Mouse (Mus musculus): ENCODE data around the gene Fxyd3. TPM values are rescaled to one million over a fixed set of nuclear protein-coding genes. Genes with fewer than 3 reads are reported as not detected.

Fxyd3 gene
- polyA plus RNA-seq, 1 experiment from 2014 or later: 2.6 TPM

DNA sequence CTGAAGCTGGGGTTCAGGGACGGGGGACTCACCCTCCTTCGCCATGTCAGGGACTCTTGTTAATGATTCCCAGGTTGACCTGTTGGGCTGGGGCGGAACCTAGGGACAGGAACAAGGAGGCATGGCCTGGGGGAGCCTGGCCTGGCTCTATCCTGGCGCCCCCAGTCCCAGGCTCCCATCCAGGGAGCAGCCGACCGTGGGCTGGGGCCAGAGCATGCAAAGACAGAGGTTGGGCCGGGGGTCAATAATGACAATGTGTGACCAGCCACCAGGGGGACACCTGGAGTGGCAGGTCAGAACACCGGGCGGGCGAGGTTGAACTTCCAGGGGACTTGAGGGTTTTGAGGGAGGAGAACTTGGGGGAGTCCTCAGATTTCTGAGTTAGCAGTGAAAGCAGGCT is 38.1 kb upstream of the Fxyd3 start:
- 64% methylated on average over 10 of the region's 10 CpGs for WGBS
- Histone ChIP-seq H3K9ac (0 out of 2 replicates have a peak overlapping the region, but pooled peaks have one; percentile 25), H3K27ac (0 out of 2 replicates have a peak overlapping the region, but pooled peaks have one; percentile 61), H3K4me3 (no peak overlapping the region), H3K36me3 (no peaks in the 10 kb centered on the region), H3K4me1 (replicated peaks) (peaks cover 36% of the 10 kb centered on the region), H3K9me3 (replicated peaks) (no peaks in the 10 kb centered on the region), H3K27me3 (no peaks in the 10 kb centered on the region), H3K4me2 (peak overlapping the region; percentile 15; the same call in 1 of the 2 replicates)
- ATAC-seq (replicated peaks; ENCODE audit: insufficient number of reproducible peaks, insufficient read depth, low FRiP score, low read depth): no peak

DNA sequence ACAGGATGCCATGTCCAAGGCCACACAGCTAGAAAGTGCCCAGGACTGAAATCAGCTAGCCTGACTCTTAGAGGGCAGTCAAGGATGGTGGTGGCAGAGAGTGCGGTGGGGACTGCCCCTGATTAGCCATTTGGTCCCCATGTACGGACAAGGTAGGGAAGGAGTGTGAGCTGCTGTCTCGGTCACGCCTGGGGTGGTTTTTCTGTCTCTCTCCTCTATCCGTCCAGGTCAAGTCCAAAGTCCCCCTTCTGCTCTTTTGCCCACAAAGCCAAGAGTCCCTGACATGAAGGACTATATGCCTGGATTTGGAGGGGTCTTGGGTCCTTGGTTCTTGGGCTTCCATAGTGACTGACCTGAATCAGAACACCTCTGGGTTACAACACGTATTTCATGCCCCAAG is 37.3 kb upstream of the Fxyd3 start:
- Histone ChIP-seq H3K36me3 (no peaks in the 10 kb centered on the region), H3K9me3 (replicated peaks) (no peaks in the 10 kb centered on the region), H3K27me3 (no peaks in the 10 kb centered on the region), H3K9ac (no peak overlapping the region), H3K4me1 (replicated peaks) (peaks cover 43% of the 10 kb centered on the region), H3K4me3 (no peak overlapping the region), H3K4me2 (no peak overlapping the region), H3K27ac (no peak overlapping the region)
- WGBS: 81% methylated on average over 6 of the region's 6 CpGs
- ATAC-seq (replicated peaks; ENCODE audit: insufficient number of reproducible peaks, insufficient read depth, low FRiP score, low read depth): no peak

DNA sequence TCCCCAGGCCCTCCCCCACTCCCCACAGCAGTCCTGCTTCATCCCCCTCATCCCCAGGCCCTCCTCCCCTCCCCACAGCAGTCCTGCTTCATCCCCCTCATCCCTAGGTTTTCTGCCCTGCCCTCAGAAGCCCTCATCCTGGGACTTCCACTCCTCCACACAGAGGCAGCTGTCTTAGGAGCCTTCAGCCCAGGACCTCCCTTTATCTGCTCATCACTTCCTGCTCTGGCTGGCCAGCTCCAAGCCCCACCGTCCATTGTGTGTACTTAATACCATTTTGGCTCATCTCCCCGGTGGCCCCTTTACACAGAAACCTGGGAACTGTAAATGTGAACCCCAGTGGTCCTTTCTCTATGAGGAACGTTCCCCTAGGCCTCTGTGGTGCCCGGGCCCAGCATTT is 35.5 kb upstream of the Fxyd3 start:
- peaks cover 39% of the 10 kb centered on the region for H3K4me1 ChIP-seq (replicated peaks)
- no peak overlapping the region for H3K9ac ChIP-seq
- no peak overlapping the region for H3K4me3 ChIP-seq
- 42% methylated on average over 4 of the region's 4 CpGs for WGBS
- no peaks in the 10 kb centered on the region for H3K36me3 ChIP-seq
- H3K9me3 ChIP-seq (replicated peaks): no peaks in the 10 kb centered on the region
- H3K27ac ChIP-seq: peak overlapping the region; percentile 37; the same call in 1 of the 2 replicates
- no peak overlapping the region for H3K4me2 ChIP-seq
- no peak for ATAC-seq (replicated peaks; ENCODE audit: insufficient number of reproducible peaks, insufficient read depth, low FRiP score, low read depth)
- H3K27me3 ChIP-seq: no peaks in the 10 kb centered on the region

DNA sequence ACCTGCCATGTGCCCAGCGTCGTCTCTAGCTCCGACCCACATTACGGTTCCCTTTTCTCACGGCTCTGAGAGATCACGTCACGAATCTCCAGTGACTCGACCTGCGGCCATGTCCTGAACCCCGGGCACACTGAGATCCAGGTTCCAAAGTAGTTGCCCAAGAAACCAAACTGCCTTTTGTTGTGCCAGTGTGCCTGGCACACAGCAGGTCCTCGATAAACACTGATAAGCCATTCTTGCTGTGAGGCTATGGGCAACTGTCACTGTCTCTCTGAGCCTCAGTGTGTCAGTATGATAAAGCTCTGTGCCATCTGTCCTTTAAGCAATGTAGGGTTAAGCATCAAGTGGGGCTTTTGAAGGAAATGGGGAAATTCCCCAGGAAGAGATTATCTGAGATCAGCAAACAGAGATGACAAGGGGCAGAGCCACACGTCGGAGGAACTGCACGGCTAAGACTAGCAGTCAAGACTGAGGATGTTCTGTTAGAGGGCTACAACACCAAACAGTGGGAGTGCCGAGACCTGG is 34.4 kb upstream of the Fxyd3 start:
- ATAC-seq (replicated peaks; ENCODE audit: insufficient number of reproducible peaks, insufficient read depth, low FRiP score, low read depth): no peak
- Histone ChIP-seq H3K27ac (no peak overlapping the region), H3K4me2 (no peak overlapping the region), H3K27me3 (no peaks in the 10 kb centered on the region), H3K4me1 (replicated peaks) (peaks cover 32% of the 10 kb centered on the region), H3K36me3 (no peaks in the 10 kb centered on the region), H3K9ac (no peak overlapping the region), H3K4me3 (no peak overlapping the region), H3K9me3 (replicated peaks) (no peaks in the 10 kb centered on the region)
- whole genome bisulfite sequencing: 71% methylated on average over 15 of the region's 15 CpGs

DNA sequence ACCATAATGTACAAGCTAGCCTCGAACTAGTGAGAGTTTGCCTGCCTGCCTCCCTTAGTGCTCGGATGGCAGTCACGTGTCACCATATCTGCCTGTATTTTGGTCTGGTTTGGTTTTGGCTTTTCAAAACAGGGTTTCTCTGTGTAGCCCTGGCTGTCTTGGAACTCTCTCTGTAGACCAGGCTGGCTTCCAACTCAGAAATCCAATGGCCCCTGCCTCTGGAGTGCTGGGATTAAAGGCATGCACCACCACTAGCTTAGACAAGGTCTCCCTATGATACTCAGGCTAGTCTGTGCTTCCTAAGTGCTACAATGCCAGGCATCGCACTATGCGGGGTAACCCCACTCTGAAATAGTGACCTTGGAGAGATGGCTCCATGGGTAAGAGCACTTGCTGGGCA is 33.3 kb upstream of the Fxyd3 start:
- no peak for ATAC-seq (replicated peaks; ENCODE audit: insufficient number of reproducible peaks, insufficient read depth, low FRiP score, low read depth)
- no peak overlapping the region for H3K4me2 ChIP-seq
- no peaks in the 10 kb centered on the region for H3K9me3 ChIP-seq (replicated peaks)
- no peak overlapping the region for H3K9ac ChIP-seq
- no peaks in the 10 kb centered on the region for H3K36me3 ChIP-seq
- no peak overlapping the region for H3K4me3 ChIP-seq
- peaks cover 28% of the 10 kb centered on the region for H3K4me1 ChIP-seq (replicated peaks)
- no peak overlapping the region for H3K27ac ChIP-seq
- H3K27me3 ChIP-seq: no peaks in the 10 kb centered on the region
- 82% methylated on average over 5 of the region's 5 CpGs for WGBS

DNA sequence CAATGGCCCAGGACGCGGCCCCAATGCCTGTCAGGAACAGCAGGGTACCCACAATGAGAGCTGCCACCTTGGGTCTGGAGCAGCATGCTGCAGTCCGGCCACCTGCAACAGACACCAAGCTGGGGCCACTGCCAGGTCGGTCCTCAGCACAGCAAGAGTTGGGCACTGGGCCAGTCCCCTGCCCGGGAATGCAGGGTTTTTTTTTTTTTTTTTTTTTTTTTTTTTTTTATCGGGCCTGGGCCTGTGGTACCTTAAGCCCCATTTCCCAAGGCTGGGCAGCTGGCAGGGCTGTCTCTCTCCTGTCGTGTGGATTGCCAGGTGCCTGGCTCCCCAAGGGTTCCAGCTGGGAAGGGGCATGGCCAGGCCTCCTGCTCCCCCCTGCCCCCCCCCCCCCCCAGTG is 32.6 kb upstream of the Fxyd3 start:
- peak; percentile 51 for ATAC-seq (replicated peaks; ENCODE audit: insufficient number of reproducible peaks, insufficient read depth, low FRiP score, low read depth)
- no peak overlapping the region for H3K9ac ChIP-seq
- 31% methylated on average over 6 of the region's 7 CpGs for WGBS
- H3K36me3 ChIP-seq: no peaks in the 10 kb centered on the region
- peaks cover 27% of the 10 kb centered on the region for H3K4me1 ChIP-seq (replicated peaks)
- 0 out of 2 replicates have a peak, but pooled peaks cover 2% of the 10 kb centered on the region for H3K27me3 ChIP-seq
- no peaks in the 10 kb centered on the region for H3K9me3 ChIP-seq (replicated peaks)
- H3K4me3 ChIP-seq: no peak overlapping the region
- no peak overlapping the region for H3K27ac ChIP-seq
- no peak overlapping the region for H3K4me2 ChIP-seq

DNA sequence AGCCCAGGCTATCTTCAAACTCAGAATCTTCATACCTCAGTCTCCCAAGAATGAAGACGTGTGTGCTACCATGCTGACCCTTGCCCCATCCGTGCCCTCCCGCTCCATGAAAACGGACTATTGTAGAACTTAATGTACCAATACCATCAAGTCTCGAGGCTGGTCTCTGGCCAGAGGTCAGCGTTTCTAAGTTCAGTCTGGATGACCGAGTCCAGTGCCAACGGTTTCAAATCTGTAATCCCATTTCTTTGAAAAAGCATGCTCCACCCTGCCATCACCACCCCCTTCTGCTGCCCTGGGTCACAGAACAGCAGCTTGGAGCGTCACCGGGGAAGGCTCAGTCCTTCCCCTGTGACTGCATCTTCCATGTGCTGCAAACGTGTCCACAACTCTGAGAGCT is 31.3 kb upstream of the Fxyd3 start:
- no peak for ATAC-seq (replicated peaks; ENCODE audit: insufficient number of reproducible peaks, insufficient read depth, low FRiP score, low read depth)
- Histone ChIP-seq H3K4me2 (no peak overlapping the region), H3K9me3 (replicated peaks) (no peaks in the 10 kb centered on the region), H3K9ac (no peak overlapping the region), H3K4me1 (replicated peaks) (peaks cover 27% of the 10 kb centered on the region), H3K27me3 (peaks cover 13% of the 10 kb centered on the region; the same call in 1 of the 2 replicates), H3K27ac (no peak overlapping the region), H3K36me3 (no peaks in the 10 kb centered on the region), H3K4me3 (no peak overlapping the region)
- WGBS: 87% methylated on average over 11 of the region's 11 CpGs

DNA sequence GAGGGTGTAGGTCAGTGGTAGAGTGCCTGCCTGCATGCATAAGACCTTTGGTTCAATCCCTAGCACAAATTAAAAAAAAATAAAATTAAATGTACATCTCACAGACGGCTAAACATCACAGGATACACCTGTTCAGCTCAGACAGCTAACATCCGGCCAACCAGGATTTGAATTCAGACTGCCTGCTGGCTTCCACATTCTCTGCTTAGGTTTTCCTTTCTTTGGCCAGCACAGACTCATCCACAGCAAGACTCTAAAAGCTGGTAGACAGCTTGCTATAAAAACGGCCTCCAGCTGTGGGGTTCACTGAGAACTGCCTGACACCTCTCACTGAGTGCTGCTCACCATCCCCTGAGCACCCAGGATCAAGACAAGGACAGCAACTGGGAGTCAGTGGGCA is 29.7 kb upstream of the Fxyd3 start:
- H3K27me3 ChIP-seq: peaks cover 22% of the 10 kb centered on the region; the same call in 1 of the 2 replicates
- ATAC-seq (replicated peaks; ENCODE audit: insufficient number of reproducible peaks, insufficient read depth, low FRiP score, low read depth): no peak

DNA sequence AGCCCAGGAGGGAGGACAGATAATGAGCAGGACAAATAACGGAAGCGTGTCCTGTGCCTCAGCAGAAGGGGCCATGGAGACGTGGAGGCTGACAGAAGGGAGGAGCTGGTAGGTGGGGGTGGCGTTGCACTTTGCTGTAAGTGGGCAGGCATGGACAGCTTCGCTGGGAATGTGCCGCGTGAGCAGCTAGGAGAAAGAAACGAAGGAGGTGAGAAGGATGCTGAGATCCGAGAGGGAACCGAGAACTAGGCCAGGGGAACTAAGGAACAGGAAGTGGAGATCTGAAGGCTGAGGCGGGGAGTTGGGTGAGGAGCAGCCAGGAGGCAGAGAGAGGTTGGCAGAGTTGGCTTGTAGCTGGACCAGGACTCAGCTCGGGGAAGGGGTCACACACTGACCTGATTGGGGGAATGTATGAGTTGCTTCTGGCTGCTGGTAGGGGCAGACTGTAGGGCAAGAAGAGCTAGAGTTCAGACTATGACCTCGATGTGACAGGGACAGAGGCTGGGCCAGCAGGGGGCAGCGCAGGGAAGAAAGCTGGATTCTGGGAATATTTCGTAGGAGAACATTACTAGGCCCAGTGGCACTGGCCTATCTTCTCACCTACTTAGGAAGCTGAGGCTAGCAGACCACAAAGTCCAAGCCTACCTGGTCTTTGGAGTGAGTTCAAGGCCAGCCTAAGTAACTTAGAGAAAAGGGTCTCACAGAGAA is 28.7 kb upstream of the Fxyd3 start:
- no peak overlapping the region for H3K9ac ChIP-seq
- 41% methylated on average over 15 of the region's 15 CpGs for WGBS
- no peaks in the 10 kb centered on the region for H3K36me3 ChIP-seq
- H3K4me3 ChIP-seq: no peak overlapping the region
- H3K9me3 ChIP-seq (replicated peaks): no peaks in the 10 kb centered on the region
- ATAC-seq (replicated peaks; ENCODE audit: insufficient number of reproducible peaks, insufficient read depth, low FRiP score, low read depth): 0 out of 2 replicates have a peak, but pooled peaks have one; percentile 20
- 0 out of 2 replicates have a peak overlapping the region, but pooled peaks have one; percentile 9 for H3K4me2 ChIP-seq
- peak overlapping the region; percentile 2; the same call in 1 of the 2 replicates for H3K27ac ChIP-seq
- peaks cover 22% of the 10 kb centered on the region for H3K4me1 ChIP-seq (replicated peaks)
- H3K27me3 ChIP-seq: peaks cover 22% of the 10 kb centered on the region; the same call in 1 of the 2 replicates

More for the DNA sequence above, 29.7 kb upstream of the Fxyd3 start:
- Histone ChIP-seq H3K27ac (no peak overlapping the region), H3K9ac (no peak overlapping the region), H3K4me3 (no peak overlapping the region), H3K9me3 (replicated peaks) (no peaks in the 10 kb centered on the region), H3K4me2 (no peak overlapping the region), H3K36me3 (no peaks in the 10 kb centered on the region), H3K4me1 (replicated peaks) (peaks cover 22% of the 10 kb centered on the region)
- 45% methylated on average over 3 of the region's 3 CpGs for WGBS

DNA sequence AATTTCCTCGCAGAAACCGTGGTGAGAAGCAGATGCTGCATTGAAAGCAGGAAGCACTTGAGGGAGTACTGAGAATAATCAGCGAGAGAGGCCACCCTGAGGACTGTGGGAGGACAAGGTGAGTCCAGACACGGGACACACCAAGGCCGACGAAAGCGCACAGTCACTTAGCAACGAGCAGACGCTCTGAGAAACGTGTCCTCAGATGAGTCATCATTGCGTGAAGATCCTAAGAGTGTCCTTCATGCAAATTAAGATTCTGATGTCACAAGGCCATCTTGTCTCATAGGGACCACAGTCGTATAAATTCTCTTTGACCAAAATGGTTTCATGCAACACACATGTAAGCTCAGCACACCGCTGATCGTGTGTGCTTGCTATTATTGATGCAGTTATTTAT is 24.3 kb upstream of the Fxyd3 start:
- Histone ChIP-seq H3K9ac (no peak overlapping the region), H3K9me3 (replicated peaks) (no peaks in the 10 kb centered on the region), H3K4me1 (replicated peaks) (peaks cover 9% of the 10 kb centered on the region), H3K4me2 (no peak overlapping the region), H3K36me3 (no peaks in the 10 kb centered on the region), H3K27me3 (peaks cover 22% of the 10 kb centered on the region; the same call in 1 of the 2 replicates), H3K4me3 (no peak overlapping the region), H3K27ac (no peak overlapping the region)
- ATAC-seq (replicated peaks; ENCODE audit: insufficient number of reproducible peaks, insufficient read depth, low FRiP score, low read depth): no peak
- WGBS: 61% methylated on average over 14 of the region's 14 CpGs

DNA sequence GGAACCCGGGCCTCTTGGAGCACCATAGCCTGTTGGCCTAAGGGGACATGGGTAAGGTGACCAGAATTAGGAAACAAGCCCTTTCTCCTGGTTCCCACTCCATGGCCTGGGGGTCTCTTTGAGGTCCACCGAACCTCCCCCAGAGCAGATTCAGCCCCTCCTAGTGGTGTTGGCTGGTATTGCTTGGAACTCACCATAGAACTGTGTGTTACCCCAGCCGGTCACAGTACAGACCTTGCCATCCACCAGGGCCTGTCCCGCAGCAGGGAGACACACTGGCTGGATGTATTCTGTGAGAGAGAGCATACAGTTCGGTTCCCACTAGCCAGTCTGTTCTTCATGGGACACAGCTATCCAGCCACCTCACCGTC is 23.1 kb upstream of the Fxyd3 start:
- WGBS: 79% methylated on average over 6 of the region's 6 CpGs
- H3K4me3 ChIP-seq: no peak overlapping the region
- H3K27ac ChIP-seq: no peak overlapping the region

More for the DNA sequence above, 23.1 kb upstream of the Fxyd3 start:
- Histone ChIP-seq H3K9me3 (replicated peaks) (no peaks in the 10 kb centered on the region), H3K4me1 (replicated peaks) (no peaks in the 10 kb centered on the region), H3K4me2 (no peak overlapping the region), H3K36me3 (no peaks in the 10 kb centered on the region), H3K9ac (no peak overlapping the region), H3K27me3 (peaks cover 22% of the 10 kb centered on the region; the same call in 1 of the 2 replicates)
- ATAC-seq (replicated peaks; ENCODE audit: insufficient number of reproducible peaks, insufficient read depth, low FRiP score, low read depth): no peak; the same call in 1 of the 2 replicates

Data from heart, embryonic 15.5 days (tissue).